Mouse (Mus musculus): ENCODE results near the gene Stk25.

- TF ChIP-seq POLR2A (IDR thresholded peaks at IDR 0.05; ENCODE audit: borderline replicate concordance, insufficient read depth, low read length) (no peak), CTCF (IDR thresholded peaks at IDR 0.05; ENCODE audit: borderline replicate concordance, insufficient read depth, low read depth, low read length) (no peak)
Observed at GRCm38 (mm10) chr1:93654798-93655197, 3.7 kb downstream of the Stk25 start.

All from cerebellum, adult 2 months (tissue).